Mouse (Mus musculus): ENCODE measurements at regions not wholly inside any gene's neighbourhood (a gene's known extent, or its start where the extent isn't known, plus 50 kb on each side); places are given as distances from the start of the nearest gene placed in this dataset.

DNA sequence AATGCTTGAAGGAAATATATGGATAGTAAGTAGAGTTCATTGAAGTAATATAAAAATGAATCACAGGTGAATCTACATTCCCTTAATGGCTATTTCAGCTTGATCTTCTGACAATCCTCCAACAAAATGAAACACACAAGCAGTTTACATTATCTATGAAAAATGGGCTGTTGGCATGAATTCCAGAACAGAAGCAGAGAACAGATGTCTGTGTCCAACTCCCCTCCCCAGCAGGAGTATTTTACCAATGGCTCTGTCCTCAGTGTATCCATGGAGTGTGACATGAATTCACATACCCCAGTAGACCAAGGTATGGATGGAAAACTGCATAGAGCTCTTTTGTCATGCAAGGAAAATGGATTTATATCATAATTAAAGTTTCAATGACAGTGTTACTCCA is 370.3 kb upstream of the BC052040 start:
- Histone ChIP-seq H3K27me3 (ENCODE audit: control insufficient read depth, insufficient read depth, low read length) (no peaks in the 10 kb centered on the region), H3K27ac (ENCODE audit: control insufficient read depth, insufficient read depth, low read depth, low read length) (no peak overlapping the region), H3K4me1 (ENCODE audit: control insufficient read depth, insufficient read depth, low read length) (peaks cover 3% of the 10 kb centered on the region; the same call in 1 of the 2 replicates), H3K4me3 (ENCODE audit: control insufficient read depth, low read depth, low read length) (no peak overlapping the region), H3K36me3 (ENCODE audit: control insufficient read depth, insufficient read depth, low read length) (no peaks in the 10 kb centered on the region)
- TF ChIP-seq CTCF (IDR thresholded peaks at IDR 0.05; ENCODE audit: control insufficient read depth, insufficient read depth, insufficient replicate concordance, low read depth, low read length) (no peak), POLR2A (IDR thresholded peaks at IDR 0.05; ENCODE audit: control insufficient read depth, low read depth, low read length) (no peak)

DNA sequence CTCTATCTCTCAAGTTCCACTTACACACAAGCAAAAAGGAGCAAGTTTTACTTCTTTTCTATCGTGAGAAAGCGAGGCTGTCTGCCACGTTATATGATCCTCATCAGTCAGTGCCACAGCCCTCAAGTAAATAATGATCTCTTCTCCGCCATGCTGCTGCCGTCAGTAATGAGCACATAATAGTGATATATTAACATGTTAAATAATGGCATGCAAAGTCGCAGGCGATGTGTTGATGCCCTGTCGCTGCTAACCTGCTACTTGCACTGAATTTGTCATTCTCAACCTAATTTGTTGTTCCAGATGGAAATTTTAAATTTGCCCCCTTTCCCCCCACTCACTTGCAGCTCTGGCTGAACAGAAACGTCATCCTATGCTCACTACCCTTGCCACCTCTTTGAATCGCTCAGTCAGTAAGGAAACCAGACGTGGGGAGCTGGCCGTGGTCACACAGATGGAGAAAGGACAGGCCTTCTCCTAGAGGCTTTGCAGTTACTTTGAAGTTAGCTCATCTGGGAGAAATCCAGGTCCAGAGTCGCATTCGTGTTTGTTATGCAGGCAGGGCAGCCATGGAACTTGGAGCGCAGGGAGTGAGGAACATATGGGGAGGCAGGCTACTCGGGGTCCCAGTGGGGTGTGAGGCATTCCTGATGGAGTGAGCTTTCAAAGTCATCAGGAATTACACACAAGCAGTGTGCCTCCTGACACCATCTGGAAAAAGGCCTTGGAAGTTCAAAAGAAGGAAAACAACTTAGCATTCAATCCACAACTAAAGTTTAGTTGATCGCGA is 368.1 kb upstream of the BC052040 start:
- Histone ChIP-seq H3K27me3 (ENCODE audit: control insufficient read depth, insufficient read depth, low read length) (no peaks in the 10 kb centered on the region), H3K27ac (ENCODE audit: control insufficient read depth, insufficient read depth, low read depth, low read length) (no peak overlapping the region), H3K4me1 (ENCODE audit: control insufficient read depth, insufficient read depth, low read length) (peaks cover 3% of the 10 kb centered on the region; the same call in 1 of the 2 replicates), H3K4me3 (ENCODE audit: control insufficient read depth, low read depth, low read length) (peak overlapping the region; percentile 25; the same call in 1 of the 2 replicates), H3K36me3 (ENCODE audit: control insufficient read depth, insufficient read depth, low read length) (no peaks in the 10 kb centered on the region)
- no peak for TF ChIP-seq POLR2A (IDR thresholded peaks at IDR 0.05; ENCODE audit: control insufficient read depth, low read depth, low read length)
- TF ChIP-seq CTCF (IDR thresholded peaks at IDR 0.05; ENCODE audit: control insufficient read depth, insufficient read depth, insufficient replicate concordance, low read depth, low read length), result no peak

DNA sequence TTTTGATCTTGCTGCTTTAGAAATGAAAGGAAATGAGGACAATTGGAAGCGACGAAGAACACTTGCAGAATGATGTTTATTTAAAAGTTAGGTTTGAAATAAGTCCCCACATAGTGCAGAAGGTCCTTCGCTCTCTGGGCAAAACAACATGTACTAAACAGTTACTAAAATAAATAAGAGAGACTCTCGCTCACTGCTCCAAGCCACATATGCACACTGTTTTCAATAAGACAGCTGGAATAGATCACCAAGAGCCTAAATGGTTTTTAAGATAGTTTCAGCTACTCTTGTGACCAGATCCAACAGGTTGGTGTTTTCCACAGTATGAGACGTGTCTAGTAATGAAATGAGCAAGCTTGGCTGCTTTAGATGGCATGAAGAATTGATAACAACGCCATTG is 367.2 kb upstream of the BC052040 start:
- Histone ChIP-seq H3K4me3 (ENCODE audit: control insufficient read depth, low read depth, low read length) (no peak overlapping the region), H3K36me3 (ENCODE audit: control insufficient read depth, insufficient read depth, low read length) (no peaks in the 10 kb centered on the region), H3K27ac (ENCODE audit: control insufficient read depth, insufficient read depth, low read depth, low read length) (no peak overlapping the region), H3K27me3 (ENCODE audit: control insufficient read depth, insufficient read depth, low read length) (no peaks in the 10 kb centered on the region), H3K4me1 (ENCODE audit: control insufficient read depth, insufficient read depth, low read length) (peaks cover 3% of the 10 kb centered on the region; the same call in 1 of the 2 replicates)
- TF ChIP-seq CTCF (IDR thresholded peaks at IDR 0.05; ENCODE audit: control insufficient read depth, insufficient read depth, insufficient replicate concordance, low read depth, low read length), result no peak
- no peak for TF ChIP-seq POLR2A (IDR thresholded peaks at IDR 0.05; ENCODE audit: control insufficient read depth, low read depth, low read length)

DNA sequence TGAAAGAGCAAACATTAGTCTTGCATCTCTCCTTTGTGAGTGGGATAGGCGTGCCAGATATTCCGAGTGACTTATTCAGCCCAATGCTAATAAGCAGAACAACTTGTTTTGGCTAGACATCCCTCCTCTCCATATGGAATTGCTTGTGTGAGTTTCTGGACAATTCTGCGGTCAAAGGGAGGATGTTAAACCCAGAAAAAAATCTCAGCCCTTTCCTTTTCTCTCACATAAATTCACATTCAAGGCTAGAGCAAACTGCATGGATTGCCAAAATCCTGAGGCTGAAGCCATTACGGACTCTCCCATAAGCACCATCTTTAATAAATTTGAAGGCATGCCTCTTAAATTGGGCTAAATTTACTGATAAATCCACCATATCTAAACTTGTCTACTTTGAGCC is 351.5 kb upstream of the BC052040 start:
- H3K27me3 ChIP-seq (ENCODE audit: control insufficient read depth, insufficient read depth, low read length), result no peaks in the 10 kb centered on the region
- no peaks in the 10 kb centered on the region for H3K36me3 ChIP-seq (ENCODE audit: control insufficient read depth, insufficient read depth, low read length)
- no peak for TF ChIP-seq POLR2A (IDR thresholded peaks at IDR 0.05; ENCODE audit: control insufficient read depth, low read depth, low read length)
- no peaks in the 10 kb centered on the region for H3K4me1 ChIP-seq (ENCODE audit: control insufficient read depth, insufficient read depth, low read length)
- no peak overlapping the region for H3K27ac ChIP-seq (ENCODE audit: control insufficient read depth, insufficient read depth, low read depth, low read length)
- no peak overlapping the region for H3K4me3 ChIP-seq (ENCODE audit: control insufficient read depth, low read depth, low read length)

DNA sequence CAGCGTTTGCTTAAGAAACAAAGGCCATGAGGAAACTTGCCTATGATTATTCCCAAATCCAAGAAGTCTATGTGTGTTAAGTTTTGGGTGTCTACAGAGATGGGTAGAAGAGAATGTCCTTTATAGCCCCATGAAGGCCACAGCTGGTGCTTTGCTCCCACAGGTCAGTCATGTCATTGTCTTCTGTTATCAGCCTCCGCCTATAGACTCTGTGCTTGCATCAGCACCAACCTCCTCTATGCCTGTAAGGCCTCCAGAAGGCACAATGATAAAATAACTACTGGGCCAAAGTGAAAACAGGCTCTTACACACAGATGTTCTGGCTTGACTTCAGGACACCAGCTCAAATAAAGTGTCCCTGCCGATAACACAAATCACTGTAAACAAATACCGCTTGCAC is 333.8 kb upstream of the BC052040 start:
- Histone ChIP-seq H3K36me3 (ENCODE audit: control insufficient read depth, insufficient read depth, low read length) (no peaks in the 10 kb centered on the region), H3K27ac (ENCODE audit: control insufficient read depth, insufficient read depth, low read depth, low read length) (no peak overlapping the region), H3K27me3 (ENCODE audit: control insufficient read depth, insufficient read depth, low read length) (no peaks in the 10 kb centered on the region), H3K4me3 (ENCODE audit: control insufficient read depth, low read depth, low read length) (no peak overlapping the region), H3K4me1 (ENCODE audit: control insufficient read depth, insufficient read depth, low read length) (no peaks in the 10 kb centered on the region)
- TF ChIP-seq CTCF (IDR thresholded peaks at IDR 0.05; ENCODE audit: control insufficient read depth, insufficient read depth, insufficient replicate concordance, low read depth, low read length), result no peak
- no peak for TF ChIP-seq POLR2A (IDR thresholded peaks at IDR 0.05; ENCODE audit: control insufficient read depth, low read depth, low read length)

DNA sequence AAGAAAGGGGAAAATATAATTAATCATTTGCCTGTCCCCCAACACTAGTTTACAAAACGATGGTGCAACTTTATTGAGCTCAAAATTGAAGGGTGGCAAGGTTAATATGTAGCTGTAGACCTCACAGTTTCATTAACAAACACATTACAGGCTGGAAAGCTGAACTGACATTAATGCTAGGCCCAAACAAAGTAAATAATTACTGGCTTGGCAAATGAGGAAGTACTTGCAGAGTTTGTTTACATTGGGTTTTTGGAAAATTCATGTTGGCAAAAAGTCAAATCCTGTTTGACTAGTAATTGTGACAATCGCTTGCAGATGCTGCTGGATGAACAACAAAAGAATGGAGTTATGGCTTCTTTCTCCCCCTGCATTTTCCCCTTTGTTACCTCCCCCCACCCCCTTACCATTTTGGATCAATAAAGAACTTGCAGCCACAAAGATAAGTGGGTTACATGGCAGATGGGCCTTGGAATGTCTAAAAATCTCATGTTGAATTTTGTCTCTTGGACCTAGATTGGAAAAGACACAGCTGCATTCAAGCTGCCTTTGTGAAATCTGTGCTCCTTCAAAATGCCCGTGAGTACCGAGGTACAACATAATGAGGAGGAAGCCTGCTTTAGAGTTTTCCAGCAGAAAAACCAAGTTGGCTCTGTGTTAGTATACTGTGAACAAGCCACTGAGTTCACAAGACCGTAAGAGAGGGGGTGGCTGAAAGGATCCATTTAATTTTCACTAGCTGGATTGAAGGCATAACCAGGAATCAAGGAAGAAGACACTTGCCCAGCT is 331.3 kb upstream of the BC052040 start:
- Histone ChIP-seq H3K4me1 (ENCODE audit: control insufficient read depth, insufficient read depth, low read length) (no peaks in the 10 kb centered on the region), H3K36me3 (ENCODE audit: control insufficient read depth, insufficient read depth, low read length) (no peaks in the 10 kb centered on the region), H3K27ac (ENCODE audit: control insufficient read depth, insufficient read depth, low read depth, low read length) (no peak overlapping the region), H3K27me3 (ENCODE audit: control insufficient read depth, insufficient read depth, low read length) (no peaks in the 10 kb centered on the region), H3K4me3 (ENCODE audit: control insufficient read depth, low read depth, low read length) (no peak overlapping the region)
- no peak for TF ChIP-seq POLR2A (IDR thresholded peaks at IDR 0.05; ENCODE audit: control insufficient read depth, low read depth, low read length)
- no peak for TF ChIP-seq CTCF (IDR thresholded peaks at IDR 0.05; ENCODE audit: control insufficient read depth, insufficient read depth, insufficient replicate concordance, low read depth, low read length)

DNA sequence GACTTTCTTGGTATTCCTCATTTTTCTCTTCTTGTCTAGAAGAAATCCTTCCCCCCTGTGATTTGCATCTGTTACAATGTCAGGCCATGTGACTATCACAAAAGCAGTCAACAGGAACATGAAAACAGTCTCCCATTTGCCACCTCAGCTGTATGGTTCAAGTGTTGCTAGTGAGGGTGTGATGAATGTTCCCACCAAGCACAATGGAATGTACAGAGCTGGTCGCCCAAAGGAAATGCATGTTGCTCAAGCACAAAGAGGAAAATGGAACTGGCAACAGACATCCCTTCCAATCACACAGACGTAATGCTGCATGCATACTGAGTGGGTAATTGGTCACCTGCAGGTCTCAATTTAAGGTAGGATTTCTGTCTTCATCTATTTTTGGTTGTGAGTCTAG is 324.1 kb upstream of the BC052040 start:
- no peaks in the 10 kb centered on the region for H3K4me1 ChIP-seq (ENCODE audit: control insufficient read depth, insufficient read depth, low read length)
- no peaks in the 10 kb centered on the region for H3K36me3 ChIP-seq (ENCODE audit: control insufficient read depth, insufficient read depth, low read length)
- no peak for TF ChIP-seq CTCF (IDR thresholded peaks at IDR 0.05; ENCODE audit: control insufficient read depth, insufficient read depth, insufficient replicate concordance, low read depth, low read length)
- no peak for TF ChIP-seq POLR2A (IDR thresholded peaks at IDR 0.05; ENCODE audit: control insufficient read depth, low read depth, low read length)
- H3K27ac ChIP-seq (ENCODE audit: control insufficient read depth, insufficient read depth, low read depth, low read length), result no peak overlapping the region
- H3K27me3 ChIP-seq (ENCODE audit: control insufficient read depth, insufficient read depth, low read length), result no peaks in the 10 kb centered on the region
- no peak overlapping the region for H3K4me3 ChIP-seq (ENCODE audit: control insufficient read depth, low read depth, low read length)

All from testis, adult 2 months (tissue).